Mouse (Mus musculus): ENCODE results near the gene Tes. TPM values are rescaled to one million over a fixed set of nuclear protein-coding genes. Genes with fewer than 3 reads are reported as not detected.
"Not testable (repeated sequence)": the region's sequence is repeated elsewhere in the genome, so short reads cannot be mapped to it uniquely, and the experiment has no call there.

The Tes gene
- total RNA-seq (2021): 1 to 10 TPM; 1.3 to 2.3 TPM
- long read RNA-seq, experiment 1: 0 reads
- long read RNA-seq, experiment 2, partial matches to known transcripts: 0 of 3 reads
- long read RNA-seq, experiment 2, other reads (novel, unspliced or antisense): 1 of 3 reads

DNA sequence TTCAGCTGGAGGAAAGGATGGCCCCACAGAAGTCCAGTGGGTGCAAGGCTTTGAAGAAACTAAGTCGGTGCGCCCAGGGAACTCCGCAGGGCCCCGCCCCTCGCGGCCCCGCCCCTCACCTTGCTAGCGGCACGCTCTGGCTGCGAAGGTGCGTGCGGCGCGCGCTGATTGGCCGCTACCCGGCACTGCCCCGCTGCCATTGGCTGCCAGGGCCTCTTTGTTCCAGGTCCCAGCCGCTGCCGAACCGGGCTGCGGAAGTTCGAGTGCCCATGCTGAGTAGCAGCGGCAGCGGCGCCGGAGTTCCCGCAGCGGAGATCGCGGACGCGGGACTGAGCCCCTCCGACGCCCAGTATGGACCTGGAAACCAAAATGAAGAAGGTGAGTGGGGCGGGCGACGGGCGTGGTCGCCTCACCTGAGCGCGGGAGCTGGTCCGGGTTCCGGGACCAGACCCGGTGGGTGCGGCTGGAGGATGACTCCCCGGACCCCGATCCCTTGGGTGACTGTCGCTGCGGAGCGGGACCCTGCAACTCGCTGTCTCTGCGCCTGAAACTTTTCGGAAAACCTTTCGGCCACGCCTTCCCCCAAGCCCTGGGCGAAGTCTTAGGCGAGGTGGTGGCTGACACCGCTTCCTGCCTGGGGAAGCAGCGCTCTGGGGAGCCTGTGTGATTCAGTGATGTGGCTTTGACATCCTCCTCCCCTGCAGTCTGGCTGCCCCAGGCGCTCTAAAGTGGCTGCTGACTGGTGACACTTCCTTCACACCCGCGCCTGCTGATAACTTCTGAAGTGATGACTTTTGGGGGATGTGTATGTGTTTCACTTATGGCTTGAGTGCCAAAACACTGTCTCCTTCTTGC lies at the start of gene Tes:
Gene Tes, plus strand, starts transcription at position 214 of the 855 bp plus-strand sequence.
- DNase-seq: peak; percentile 69

GRCm38 (mm10) chr6:17025886-17026285 lies 39.1 kb upstream of the Tes start:
- no peak for DNase-seq

- no peak for DNase-seq
Measured at GRCm38 (mm10) chr6:17027572-17027971, 37.4 kb upstream of the Tes start.

- no peak for DNase-seq
Measured at GRCm38 (mm10) chr6:17028809-17029208, 36.1 kb upstream of the Tes start.

DNA sequence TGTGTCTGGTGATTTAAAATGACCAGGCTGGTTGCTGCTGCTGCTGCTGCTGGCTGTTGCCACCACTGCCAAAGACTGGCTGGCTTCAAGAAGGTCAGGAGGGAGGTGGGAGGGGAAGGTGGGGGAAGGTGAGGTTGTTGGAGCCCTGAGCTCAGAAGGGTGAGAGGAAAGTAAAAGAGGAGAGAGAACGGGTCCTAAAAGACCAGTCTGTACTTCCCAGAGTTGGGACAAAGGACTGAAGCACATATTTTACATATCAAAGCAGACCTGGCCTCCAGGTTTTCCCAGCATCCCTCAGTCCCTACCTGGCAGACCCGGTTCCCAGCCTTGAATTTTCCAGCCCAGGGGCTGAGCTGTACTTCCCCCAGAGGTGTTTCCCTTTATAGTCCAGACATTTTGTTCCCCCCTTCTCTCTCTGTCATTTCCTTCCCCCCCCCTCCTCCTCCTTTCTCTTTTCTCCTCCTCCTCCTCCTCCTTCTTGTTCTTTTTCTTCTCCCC lies 32.7 kb upstream of the Tes start:
- no peak for DNase-seq

DNA sequence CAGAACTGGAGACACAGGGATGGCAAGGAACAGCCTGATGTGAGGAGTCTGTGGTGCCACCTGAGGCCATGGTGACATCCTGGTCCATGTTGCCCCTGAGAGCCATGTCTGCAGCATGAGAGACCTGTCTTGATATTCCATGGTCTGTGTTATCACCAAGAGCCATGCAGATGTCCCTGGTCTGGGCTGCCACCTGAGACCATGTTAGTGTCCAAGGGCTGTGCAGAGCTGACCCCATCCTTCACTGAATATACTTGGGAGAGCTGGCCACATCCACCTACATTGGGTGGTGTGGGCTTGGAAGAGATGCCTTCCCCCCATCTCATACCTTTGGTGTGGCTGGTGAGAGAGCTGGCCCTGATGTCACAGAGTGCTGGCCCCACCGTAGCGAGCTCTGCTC lies 30.9 kb upstream of the Tes start:
- no peak for DNase-seq

DNA sequence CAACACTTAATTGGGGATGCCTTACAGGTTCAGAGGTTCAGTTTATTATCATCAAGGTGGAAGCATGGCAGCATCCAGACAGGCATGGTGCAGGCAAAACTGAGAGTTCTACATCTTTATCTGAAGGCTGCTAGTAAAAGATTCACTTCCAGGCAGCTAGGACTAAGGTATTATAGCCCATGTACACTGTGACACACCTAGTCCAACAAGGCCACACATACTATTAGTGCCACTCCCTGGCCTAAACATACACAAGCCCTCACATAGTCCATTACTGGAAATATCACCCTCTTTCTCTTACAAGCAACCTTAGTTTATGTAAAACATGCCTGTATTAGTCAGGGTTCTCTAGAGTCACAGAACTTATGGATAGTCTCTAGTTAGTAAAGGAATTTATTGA lies 29.7 kb upstream of the Tes start:
- DNase-seq: no peak

DNA sequence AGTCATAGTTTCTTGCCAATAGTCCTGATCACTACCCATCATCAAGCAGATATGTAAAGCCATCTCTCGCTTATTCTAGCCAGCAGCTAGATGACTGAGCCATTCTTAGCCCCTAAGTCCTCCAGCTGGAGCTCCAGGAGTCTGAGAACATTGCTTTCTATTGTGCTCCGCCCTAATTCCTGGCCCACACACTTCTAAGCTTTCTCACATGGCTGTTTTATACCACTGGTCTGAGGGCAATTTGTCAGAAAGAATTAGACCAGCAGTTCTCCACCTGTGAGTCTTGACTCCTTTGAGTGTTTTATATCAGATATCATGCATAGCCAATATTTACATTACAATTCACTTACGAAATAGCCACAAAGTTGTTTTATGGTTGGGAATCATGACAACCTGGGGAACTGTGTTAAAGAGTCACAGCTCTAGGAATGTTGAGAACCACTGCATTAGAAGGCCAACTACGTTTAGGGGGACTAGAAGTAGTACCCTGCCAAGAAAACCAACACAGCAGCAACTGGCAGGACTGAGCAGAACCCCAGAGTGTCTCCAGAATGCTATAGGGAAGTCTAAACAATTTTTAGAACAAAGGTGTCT lies 13.4 kb upstream of the Tes start:
- no peak for DNase-seq

DNA sequence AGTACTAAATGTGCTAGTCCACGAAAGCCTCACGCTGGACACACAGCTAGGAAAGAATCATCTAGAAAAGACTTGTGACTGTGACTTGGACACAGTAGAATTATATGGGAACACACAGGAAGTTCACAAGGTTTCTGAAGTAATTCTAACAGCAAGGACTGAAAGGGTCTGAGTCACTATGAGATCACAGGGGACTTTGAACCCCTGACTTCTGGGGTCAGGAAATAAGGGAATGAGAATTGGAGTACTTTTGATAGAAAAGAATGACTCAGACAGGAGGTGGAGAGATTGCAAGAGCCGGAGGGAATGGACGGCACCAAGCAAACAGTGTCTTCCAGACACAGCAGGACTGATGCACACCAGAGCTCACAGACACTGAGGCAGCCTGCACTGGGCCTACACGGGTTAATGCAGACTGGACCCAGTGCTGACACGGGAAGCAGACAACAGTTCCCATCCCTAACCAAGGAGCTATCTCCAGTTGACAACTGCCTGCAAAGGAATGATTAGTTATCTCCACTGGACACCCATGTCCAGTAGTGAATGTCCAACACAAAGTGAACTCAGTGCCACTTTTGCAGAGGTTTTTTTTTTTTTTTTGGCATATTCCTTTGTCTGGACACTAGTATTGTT lies 11.8 kb upstream of the Tes start:
- DNase-seq: no peak

DNA sequence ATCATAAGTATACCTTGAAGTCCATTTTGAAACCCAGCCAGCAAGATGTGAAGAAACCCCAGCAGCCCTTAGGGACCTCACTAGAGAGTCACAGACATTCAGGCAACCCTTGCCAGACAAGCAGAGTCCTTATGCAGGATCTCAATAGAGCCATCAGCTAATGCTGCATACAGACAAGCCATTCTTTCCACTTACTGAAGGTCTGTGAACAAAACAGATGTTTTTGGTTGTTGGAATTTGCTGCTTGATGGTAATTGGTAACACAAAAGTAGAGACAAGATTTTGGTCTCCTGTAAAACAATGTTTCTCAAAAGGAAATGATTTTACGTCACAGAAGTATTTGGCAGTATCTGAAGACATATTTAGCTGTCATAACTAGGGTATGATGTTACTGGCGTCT lies 10.2 kb upstream of the Tes start:
- DNase-seq: no peak

- DNase-seq: no peak
Measured at GRCm38 (mm10) chr6:17055659-17056058, 9.3 kb upstream of the Tes start.

GRCm38 (mm10) chr6:17059501-17059900 lies 5.4 kb upstream of the Tes start:
- no peak for DNase-seq

GRCm38 (mm10) chr6:17060154-17060553 lies 4.8 kb upstream of the Tes start:
- no peak for DNase-seq

DNA sequence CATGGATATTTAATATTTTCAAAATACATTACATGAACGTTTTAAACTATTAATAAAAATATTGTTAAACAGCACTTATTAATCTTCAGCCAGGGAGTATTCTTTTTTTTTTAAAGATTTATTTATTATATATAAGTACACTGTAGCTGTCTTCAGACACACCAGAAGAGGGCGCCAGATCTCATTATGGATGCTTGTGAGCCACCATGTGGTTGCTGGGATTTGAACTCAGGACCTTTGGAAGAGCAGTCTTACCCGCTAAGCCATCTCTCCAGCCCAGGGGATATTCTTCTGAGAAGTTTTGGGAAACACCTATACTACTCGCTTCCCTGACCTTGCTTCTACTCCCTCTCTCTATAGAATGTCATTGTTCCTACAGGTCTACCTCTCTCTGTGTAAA lies 3.1 kb upstream of the Tes start:
- DNase-seq: not testable (repeated sequence)

DNA sequence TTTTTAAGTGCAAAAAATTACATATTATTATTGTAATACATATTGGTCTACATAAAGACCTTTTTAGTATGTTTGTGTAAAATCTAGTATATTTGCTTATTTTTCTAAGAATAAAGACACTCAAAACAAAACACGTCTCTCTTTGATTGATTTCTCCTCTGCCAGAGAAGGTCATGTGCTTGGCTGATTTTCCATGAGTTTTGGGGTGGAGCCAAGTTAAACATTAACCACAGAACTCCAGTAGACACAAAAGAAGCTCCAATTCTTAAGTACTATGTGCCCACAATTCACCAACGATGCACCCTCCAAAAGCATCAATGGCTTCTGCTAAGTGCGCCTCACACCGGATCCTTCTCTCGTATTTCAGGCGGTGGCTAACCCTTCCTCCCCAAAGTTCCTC lies 2.6 kb upstream of the Tes start:
- DNase-seq: no peak

DNA sequence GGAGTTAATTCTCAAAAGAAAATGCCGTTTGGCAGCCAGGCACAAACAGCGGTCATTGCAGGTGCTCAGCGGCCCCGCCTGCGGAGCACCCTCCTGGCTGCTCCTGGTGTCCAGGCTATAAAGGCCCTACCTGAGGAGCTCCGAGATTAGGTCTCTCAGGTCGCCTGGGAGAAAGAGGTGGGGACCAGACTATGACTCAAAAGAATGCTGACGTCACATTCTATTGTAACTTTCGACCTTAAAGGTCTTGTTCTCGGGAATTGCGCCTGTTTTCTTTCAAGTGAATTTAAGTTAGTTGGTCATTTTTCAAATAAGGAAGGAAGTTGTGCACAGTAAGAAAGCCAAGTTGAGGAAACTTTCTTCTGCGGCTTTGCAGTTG lies 831 bp downstream of the Tes start:
- no peak for DNase-seq

GRCm38 (mm10) chr6:17066211-17066940 lies 1.4 kb downstream of the Tes start:
- DNase-seq: no peak

DNA sequence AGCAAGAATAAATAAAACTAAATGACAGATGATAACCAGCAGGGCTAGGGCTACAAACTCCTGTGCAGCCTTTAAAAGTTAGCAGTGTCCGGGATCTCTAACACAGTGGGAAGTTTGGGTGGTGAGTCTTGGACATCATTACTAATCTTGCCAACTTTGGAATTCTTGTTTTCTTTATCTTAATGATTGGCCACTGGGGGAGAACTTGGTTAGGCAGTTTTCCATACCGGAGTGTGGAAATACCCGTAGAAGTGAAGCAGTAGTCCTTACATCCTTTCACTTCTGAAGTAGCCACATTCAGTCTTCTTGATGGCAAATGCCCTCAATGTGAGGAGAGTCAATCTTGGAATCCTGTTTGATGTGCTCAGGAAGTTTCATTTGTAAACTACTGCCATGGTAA lies 7.0 kb downstream of the Tes start:
- DNase-seq: no peak

- no peak for DNase-seq
Measured at GRCm38 (mm10) chr6:17072338-17072737, 7.4 kb downstream of the Tes start.

GRCm38 (mm10) chr6:17072763-17073484 lies 8.0 kb downstream of the Tes start:
- DNase-seq: no peak

DNA sequence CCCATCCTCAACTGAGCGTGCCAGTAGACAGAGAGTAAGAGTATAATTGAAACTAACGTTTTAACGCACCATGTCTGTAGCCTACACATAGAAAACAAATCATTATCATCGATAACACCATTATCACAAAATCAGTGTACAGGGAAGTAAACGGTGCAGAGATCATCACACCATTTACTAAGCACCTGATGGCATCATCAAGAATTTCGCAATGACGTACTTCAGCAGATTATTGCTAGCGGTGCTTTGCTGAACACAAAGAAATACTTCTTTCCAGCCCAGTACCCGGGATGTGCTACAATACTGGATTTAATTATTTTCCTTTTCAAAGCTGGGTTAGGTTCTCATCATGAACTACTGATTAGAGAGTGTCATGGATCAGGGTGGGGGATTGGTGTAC lies 12.3 kb downstream of the Tes start:
- DNase-seq: no peak

- DNase-seq: no peak
Measured at GRCm38 (mm10) chr6:17077720-17078119, 12.8 kb downstream of the Tes start.

Measured in gastrocnemius, postnatal 25 days (tissue).